Mouse (Mus musculus): ENCODE measurements at regions not wholly inside any gene's neighbourhood (a gene's known extent, or its start where the extent isn't known, plus 50 kb on each side); places are given as distances from the start of the nearest gene placed in this dataset.

DNA sequence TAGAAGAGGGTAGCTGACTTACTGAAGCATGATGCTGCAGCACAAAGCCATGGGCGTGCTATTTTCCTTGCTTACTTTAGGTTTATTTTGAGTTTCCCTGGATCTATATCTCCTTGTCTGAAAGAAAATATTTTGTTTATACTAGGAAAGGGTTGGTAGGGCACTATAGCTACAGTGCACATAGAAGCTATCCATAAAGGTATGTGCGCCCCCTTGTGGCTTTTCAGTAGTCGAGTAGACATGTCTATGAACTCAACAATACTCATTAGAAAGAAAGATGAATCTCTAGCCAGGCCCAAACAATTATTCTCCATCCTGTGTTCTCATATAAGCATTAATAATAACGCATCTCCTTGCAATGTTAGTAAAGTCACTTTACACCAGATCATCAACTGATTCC lies 114.3 kb downstream of the Rab38 start:
- DNase-seq = peak; percentile 38 to 86

DNA sequence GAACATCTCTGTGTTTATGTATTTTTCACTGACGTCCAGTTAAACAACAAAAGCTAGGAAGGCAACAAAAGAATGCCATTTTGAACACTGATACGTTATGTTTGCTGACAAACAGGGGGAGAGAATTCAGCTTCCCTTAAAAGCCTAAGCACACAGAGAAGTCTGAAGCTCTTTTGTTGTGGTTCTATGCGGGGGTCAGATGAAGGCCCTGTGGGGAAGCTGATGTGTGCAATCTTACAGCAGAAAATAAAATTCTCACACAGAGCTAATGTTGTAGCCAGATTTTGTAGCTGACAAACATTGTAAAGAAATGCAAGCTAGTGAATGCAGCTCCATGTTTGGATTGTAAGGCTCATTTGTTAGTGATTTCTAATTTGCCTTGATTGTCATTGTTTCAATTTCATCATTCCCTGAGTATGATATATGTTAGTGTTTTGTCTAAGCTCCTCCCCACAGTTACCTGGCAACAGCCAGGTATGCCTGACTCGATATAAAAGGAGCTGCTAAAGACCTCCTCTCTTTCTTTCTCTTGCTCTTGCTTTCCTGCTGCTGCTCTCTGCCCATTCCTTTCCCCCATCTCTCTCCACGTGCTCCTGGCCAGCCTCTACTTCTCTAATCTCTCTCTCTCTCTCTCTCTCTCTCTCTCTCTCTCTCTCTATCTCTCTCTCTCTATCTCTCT lies 115.0 kb downstream of the Rab38 start:
- DNase-seq = no peak

DNA sequence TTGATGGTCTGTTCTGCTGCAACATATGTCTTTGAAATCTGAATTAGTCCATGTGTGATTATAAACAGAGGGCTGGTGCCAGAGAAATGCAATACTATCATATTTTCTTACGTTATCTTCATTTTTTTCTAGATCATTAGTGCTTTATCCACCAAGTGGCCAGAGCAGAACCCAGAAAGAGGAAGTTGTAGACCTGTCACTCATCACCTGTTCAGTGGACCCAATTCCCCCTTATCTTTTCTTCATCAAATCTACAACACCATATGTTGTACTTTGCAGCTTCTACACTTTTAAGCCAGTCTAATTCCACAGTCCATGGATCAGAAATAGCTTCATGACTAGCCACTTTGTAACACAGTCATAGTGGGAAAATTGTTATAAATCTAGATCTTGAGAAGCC lies 145.0 kb downstream of the Rab38 start:
- DNase-seq = no peak

DNA sequence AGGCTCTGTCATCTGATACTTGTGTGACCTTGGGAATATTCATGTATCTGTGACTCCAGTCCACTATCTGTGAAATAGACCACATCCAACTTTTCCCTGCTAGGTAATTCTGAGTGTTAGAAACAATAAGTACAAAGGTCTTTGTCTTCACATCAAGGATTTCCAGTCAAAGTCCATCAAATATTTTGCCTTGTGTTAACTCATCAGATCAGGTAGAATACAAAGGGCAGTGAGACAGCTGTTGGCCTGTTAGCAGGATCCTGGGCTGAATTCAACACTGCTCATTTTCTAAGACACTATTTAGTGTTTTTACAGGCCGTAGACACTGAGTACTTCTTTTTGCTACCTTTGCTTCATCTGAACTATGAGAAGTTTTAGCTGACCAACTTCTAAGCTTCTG lies 170.7 kb downstream of the Rab38 start:
- DNase-seq = peak; percentile 8 to 51

Measured in kidney, postnatal 36 days (tissue).